Mouse (Mus musculus) small intestine, adult 2 months (tissue): ENCODE data around the gene Fermt3.

Source experiments
- CTCF ChIP-seq: fragments of 200-500 bp; IDR thresholded peaks from 2 replicates; pipeline ENCODE4 v1.5.1; 2012; ENCODE audit warnings: low read depth, mild to moderate bottlenecking, control low read depth, inconsistent platforms, low read length, moderate library complexity, mixed read lengths; ENCODE audit not compliant: insufficient replicate concordance, insufficient read length; ENCODE audit errors: extremely low read depth
- POLR2A ChIP-seq: fragments of 200-500 bp; IDR thresholded peaks from 2 replicates; pipeline ENCODE4 v1.6.1; 2012; ENCODE audit warnings: low read depth, mild to moderate bottlenecking, control low read depth, inconsistent platforms, low read length, moderate library complexity

DNA sequence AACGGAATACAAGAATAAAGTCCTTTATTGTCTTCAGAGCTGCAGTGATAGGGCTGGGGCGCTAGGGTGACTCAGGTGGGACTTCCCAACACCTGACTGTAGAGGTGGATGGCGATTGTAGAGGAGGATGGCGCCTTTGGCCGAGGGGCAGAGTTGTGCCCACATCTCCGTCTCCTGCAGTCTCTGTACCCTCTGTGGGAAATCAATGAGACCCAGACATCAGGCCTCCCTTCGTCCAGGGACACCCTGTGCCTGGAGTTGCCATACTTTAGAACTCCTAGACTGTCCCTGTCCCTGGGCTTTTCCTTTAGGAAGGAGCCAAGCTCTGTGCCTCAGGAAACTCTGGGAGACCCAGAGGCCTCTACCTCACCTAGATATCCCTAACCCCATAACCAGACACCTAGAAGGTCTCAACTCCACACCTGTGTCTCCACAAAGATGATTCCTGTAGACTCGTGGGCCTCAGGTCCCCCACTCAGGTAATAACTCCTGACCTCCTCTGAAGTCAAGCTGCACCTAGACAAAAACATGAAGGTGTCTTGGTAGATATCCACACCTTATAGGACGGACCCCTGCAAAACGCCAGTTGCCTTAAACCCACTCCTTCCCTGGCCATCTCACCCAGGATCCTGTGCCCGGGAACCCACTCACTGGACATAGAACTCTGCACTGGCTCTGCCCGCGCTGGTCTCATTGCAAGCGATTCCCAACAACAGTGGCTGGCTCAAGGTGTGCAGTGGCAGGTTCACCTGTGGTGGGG, 26.1 kb downstream of the Fermt3 start:
- TF ChIP-seq CTCF (no peak), POLR2A (no peak)
